Mouse (Mus musculus) liver, embryonic 14.5 days (tissue): ENCODE data around the gene Gmps.

Source experiments
- CTCF ChIP-seq: IDR thresholded peaks from 2 replicates; pipeline ENCODE4 v1.5.1; 2016; ENCODE audit warnings: antibody characterized with exemption, low read depth, control low read depth
- EP300 ChIP-seq: IDR thresholded peaks from 2 replicates; pipeline ENCODE4 v1.6.1; 2016; ENCODE audit warnings: antibody characterized with exemption, low read depth

- TF ChIP-seq CTCF (peak; percentile 29; the same call in 1 of the 2 replicates), EP300 (no peak)
Observed at GRCm38 (mm10) chr3:63964100-63964921, 11.6 kb upstream of the Gmps start, which contains the start of gene Slc33a1.
